Mouse (Mus musculus) MEL (cell line): ENCODE data around the gene Ctdsp2. TPM values are rescaled to one million over a fixed set of nuclear protein-coding genes. Genes with fewer than 3 reads are reported as not detected.

Source experiments
- DNase-seq: peaks from one replicate; pipeline ENCODE4 v3.0.0; 2011; ENCODE audit warnings: low read depth, low spot score
- H3K27ac ChIP-seq: 2 replicates; pipeline ENCODE4 v1.5.1; 2012; ENCODE audit warnings: low read depth, mild to moderate bottlenecking, control low read depth, low read length, moderate library complexity; ENCODE audit not compliant: control insufficient read depth
- H3K27me3 ChIP-seq, 2 experiments: fragments of 150-350 bp in 1 of 2; sonication (generic) in 1 of 2; 2 replicates each; pipeline ENCODE4 v1.6.1; 2012; ENCODE audit warnings: low read length in 2 of 2, mild to moderate bottlenecking in 2 of 2, improper control_type of control experiment in 1 of 2, moderate library complexity in 1 of 2; ENCODE audit not compliant: insufficient read depth in 2 of 2, control insufficient read depth in 1 of 2
- H3K36me3 ChIP-seq, 2 experiments: 2 replicates each; pipeline ENCODE4 v1.6.1; 2012 to 2014; ENCODE audit warnings: low read length in 2 of 2, improper control_type of control experiment in 1 of 2, inconsistent platforms in 1 of 2, mild to moderate bottlenecking in 1 of 2; ENCODE audit not compliant: insufficient read depth in 2 of 2, control insufficient read depth in 1 of 2
- H3K4me1 ChIP-seq, 2 experiments: fragments of 150-350 bp in 1 of 2; sonication (generic) in 1 of 2; 2 replicates each; pipeline ENCODE4 v1.6.1; 2012; ENCODE audit warnings: low read length in 2 of 2, improper control_type of control experiment in 1 of 2, mild to moderate bottlenecking in 1 of 2; ENCODE audit not compliant: insufficient read depth in 2 of 2, control insufficient read depth in 1 of 2
- H3K4me3 ChIP-seq, 2 experiments: fragments of 150-350 bp in 1 of 2; sonication (generic) in 1 of 2; 2 replicates each; pipeline ENCODE4 v1.5.1; 2012; ENCODE audit warnings: low read depth in 2 of 2, low read length in 2 of 2, mild to moderate bottlenecking in 2 of 2, moderate library complexity in 2 of 2, control low read depth in 1 of 2, improper control_type of control experiment in 1 of 2; ENCODE audit not compliant: control insufficient read depth in 1 of 2, insufficient read depth in 1 of 2
- H3K79me2 ChIP-seq: 2 replicates; pipeline ENCODE4 v1.6.1; 2012; ENCODE audit warnings: mild to moderate bottlenecking, low read length, moderate library complexity; ENCODE audit not compliant: control insufficient read depth, poor library complexity, insufficient read depth
- H3K9ac ChIP-seq: 2 replicates; pipeline ENCODE4 v1.6.1; 2012; ENCODE audit warnings: low read depth, mild to moderate bottlenecking, control low read depth, low read length, moderate library complexity; ENCODE audit not compliant: control insufficient read depth, poor library complexity, severe bottlenecking
- H3K9me3 ChIP-seq: fragments of 150-350 bp; sonication (generic); replicated peaks from 2 replicates; pipeline ENCODE4 v1.6.1; 2012; ENCODE audit warnings: mild to moderate bottlenecking, low read length, improper control_type of control experiment, moderate library complexity; ENCODE audit not compliant: insufficient read depth
- CHD1 ChIP-seq: IDR thresholded peaks from 2 replicates; pipeline ENCODE4 v1.6.1; 2012; ENCODE audit warnings: low read depth, mild to moderate bottlenecking, inconsistent platforms, low read length, improper control_type of control experiment
- CTCF ChIP-seq, 3 experiments: IDR thresholded peaks in 2 of 3; conservative IDR thresholded peaks in 1 of 3; 2 replicates each; pipeline ENCODE4 v1.5.1; 2011 to 2012; ENCODE audit warnings: low read length in 3 of 3, low read depth in 2 of 3, mild to moderate bottlenecking in 2 of 3, improper control_type of control experiment in 1 of 3, inconsistent platforms in 1 of 3, mixed read lengths in 1 of 3, moderate library complexity in 1 of 3; ENCODE audit not compliant: control insufficient read depth in 1 of 3, insufficient read depth in 1 of 3, poor library complexity in 1 of 3, severe bottlenecking in 1 of 3
- ELF1 ChIP-seq: IDR thresholded peaks from 2 replicates; pipeline ENCODE4 v1.6.1; 2014; ENCODE audit warnings: low read depth, mild to moderate bottlenecking, inconsistent platforms, low read length, improper control_type of control experiment, moderate library complexity
- EP300 ChIP-seq, 2 experiments: IDR thresholded peaks; 2 replicates each; pipeline ENCODE4 v1.6.1; 2011; ENCODE audit warnings: improper control_type of control experiment in 2 of 2, low read length in 2 of 2, low read depth in 1 of 2, mild to moderate bottlenecking in 1 of 2
- HCFC1 ChIP-seq: IDR thresholded peaks from 2 replicates; pipeline ENCODE4 v1.6.1; 2012; ENCODE audit warnings: low read depth, mild to moderate bottlenecking, inconsistent platforms, low read length, improper control_type of control experiment, moderate library complexity
- JUND ChIP-seq: IDR thresholded peaks from 2 replicates; pipeline ENCODE4 v1.6.1; 2011; ENCODE audit warnings: low read depth, mild to moderate bottlenecking, improper control_type of control experiment, low read length
- KAT2A ChIP-seq: conservative IDR thresholded peaks from 2 replicates; pipeline ENCODE4 v1.6.1; 2012; ENCODE audit warnings: low read depth, low read length, improper control_type of control experiment, inconsistent platforms
- MAFK ChIP-seq: IDR thresholded peaks from 2 replicates; pipeline ENCODE4 v1.6.1; 2011; ENCODE audit warnings: low read depth, mild to moderate bottlenecking, low read length, improper control_type of control experiment, borderline replicate concordance
- MAX ChIP-seq: IDR thresholded peaks from 2 replicates; pipeline ENCODE4 v1.6.1; 2011; ENCODE audit warnings: low read length, improper control_type of control experiment
- MAZ ChIP-seq: IDR thresholded peaks from 2 replicates; pipeline ENCODE4 v1.6.1; 2012; ENCODE audit warnings: low read depth, mild to moderate bottlenecking, inconsistent platforms, low read length, improper control_type of control experiment
- MEF2A ChIP-seq: IDR thresholded peaks from 2 replicates; pipeline ENCODE4 v1.6.1; 2014; ENCODE audit warnings: low read depth, mild to moderate bottlenecking, inconsistent platforms, low read length, improper control_type of control experiment; ENCODE audit not compliant: poor library complexity, insufficient replicate concordance, severe bottlenecking; ENCODE audit errors: extremely low read depth
- MYB ChIP-seq: IDR thresholded peaks from 2 replicates; pipeline ENCODE4 v1.6.1; 2011; ENCODE audit warnings: mild to moderate bottlenecking, low read depth, low read length, improper control_type of control experiment
- NELFE ChIP-seq: IDR thresholded peaks from 2 replicates; pipeline ENCODE4 v1.6.1; 2011; ENCODE audit warnings: low read depth, low read length, improper control_type of control experiment
- NRF1 ChIP-seq: IDR thresholded peaks from 2 replicates; pipeline ENCODE4 v1.6.1; 2014; ENCODE audit warnings: low read depth, mild to moderate bottlenecking, inconsistent platforms, low read length, improper control_type of control experiment, moderate library complexity; ENCODE audit not compliant: poor library complexity, insufficient read depth, severe bottlenecking
- POLR2AphosphoS2 ChIP-seq: IDR thresholded peaks from 2 replicates; pipeline ENCODE4 v1.6.1; 2011; ENCODE audit warnings: low read length, improper control_type of control experiment
- POLR2AphosphoS5 ChIP-seq: IDR thresholded peaks from 2 replicates; pipeline ENCODE4 v1.6.1; 2012; ENCODE audit warnings: low read depth, borderline replicate concordance, mild to moderate bottlenecking, inconsistent platforms, low read length, moderate library complexity, mixed read lengths
- RAD21 ChIP-seq: IDR thresholded peaks from 2 replicates; pipeline ENCODE4 v1.6.1; 2011; ENCODE audit warnings: mild to moderate bottlenecking, low read depth, low read length, improper control_type of control experiment
- RCOR1 ChIP-seq: IDR thresholded peaks from 2 replicates; pipeline ENCODE4 v1.6.1; 2012; ENCODE audit warnings: low read depth, mild to moderate bottlenecking, inconsistent platforms, low read length, improper control_type of control experiment
- SMC3 ChIP-seq: IDR thresholded peaks from 2 replicates; pipeline ENCODE4 v1.6.1; 2011; ENCODE audit warnings: low read depth, low read length, improper control_type of control experiment
- TBP ChIP-seq: IDR thresholded peaks from 2 replicates; pipeline ENCODE4 v1.8.0; 2011; ENCODE audit warnings: low read depth, low read length, improper control_type of control experiment
- UBTF ChIP-seq: IDR thresholded peaks from 2 replicates; pipeline ENCODE4 v1.6.1; 2012; ENCODE audit warnings: low read depth, mild to moderate bottlenecking, inconsistent platforms, low read length, improper control_type of control experiment, moderate library complexity, borderline replicate concordance; ENCODE audit not compliant: insufficient read depth
- USF1 ChIP-seq: IDR thresholded peaks from 2 replicates; pipeline ENCODE4 v1.6.1; 2014; ENCODE audit warnings: low read depth, mild to moderate bottlenecking, inconsistent platforms, low read length, improper control_type of control experiment, moderate library complexity
- USF2 ChIP-seq, 2 experiments: IDR thresholded peaks; 2 replicates each; pipeline ENCODE4 v1.6.1; 2011 to 2012; ENCODE audit warnings: improper control_type of control experiment in 2 of 2, low read length in 2 of 2, borderline replicate concordance in 1 of 2, inconsistent platforms in 1 of 2, low read depth in 1 of 2, mild to moderate bottlenecking in 1 of 2; ENCODE audit not compliant: insufficient read depth in 1 of 2
- ZKSCAN1 ChIP-seq: IDR thresholded peaks from 2 replicates; pipeline ENCODE4 v1.6.1; 2012; ENCODE audit warnings: low read depth, mild to moderate bottlenecking, inconsistent platforms, low read length, improper control_type of control experiment, moderate library complexity
- polyA plus RNA-seq, 2 experiments: library from polyadenylated mRNA; stranded (reverse) in 1 of 2; unstranded in 1 of 2; fragments of >175 nt in 1 of 2; fragments of >200 nt in 1 of 2; gene quantifications; 2 replicates each; pipeline versions ENCODE4 v1.2.1 to v1.2.4; 2012; ENCODE audit warnings: low replicate concordance in 2 of 2, low read depth in 1 of 2; ENCODE audit not compliant: insufficient read length in 2 of 2, insufficient read depth in 1 of 2, missing spikeins in 1 of 2
- total RNA-seq: library from RNA; depleted of rRNA; stranded (reverse); fragments of 300-350 nt; gene quantifications from 2 replicates; pipeline ENCODE4 v1.2.3, GENCODE M21; 2012

The Ctdsp2 gene
- total and polyA plus RNA-seq, 3 experiments, result 16.7 to 69.3 TPM; not detected in 1

- H3K27me3 ChIP-seq, result no peaks in the 10 kb centered on the region
- DNase-seq, result no peak
- no peaks in the 10 kb centered on the region for H3K9me3 ChIP-seq
- no peak within 1 kb of the TSS for H3K27ac ChIP-seq
- no peaks in the 10 kb centered on the region for H3K79me2 ChIP-seq
- no peak within 1 kb of the TSS for H3K4me3 ChIP-seq
- H3K36me3 ChIP-seq, result peaks cover 0 to 5% of the 10 kb centered on the region in 2 experiments; a peak in 2 of 4 replicates
- no peak for TF ChIP-seq POLR2AphosphoS5
- no peak for TF ChIP-seq RCOR1
- TF ChIP-seq ZKSCAN1, result no peak
- TF ChIP-seq POLR2AphosphoS2, result 0 out of 2 replicates have a peak, but pooled peaks have one; percentile 32
- no peak for TF ChIP-seq UBTF
- H3K4me1 ChIP-seq, result peaks cover 2 to 5% of the 10 kb centered on the region in 2 experiments
- H3K9ac ChIP-seq, result no peak within 1 kb of the TSS
Observed at GRCm38 (mm10) chr10:127047954-127048353, 69.4 kb downstream of the Ctdsp2 start, which contains the start of gene Cyp27b1. TSS of gene Cyp27b1 (plus strand) at chr10:127048250.

- TF ChIP-seq EP300 (IDR thresholded peaks at IDR 0.05; ENCODE audit: low read depth in 1 of 2, low read length in 2 of 2), result no peak
- TF ChIP-seq RAD21, result no peak
- TF ChIP-seq NELFE, result no peak
- TF ChIP-seq MAFK, result no peak
- TF ChIP-seq USF1, result no peak
- TF ChIP-seq HCFC1, result no peak
- TF ChIP-seq MAX, result no peak
- TF ChIP-seq ELF1, result no peak
- TF ChIP-seq MYB, result no peak
- no peak for TF ChIP-seq TBP
- no peak for TF ChIP-seq SMC3
- no peak for TF ChIP-seq POLR2AphosphoS2
- TF ChIP-seq USF2 (IDR thresholded peaks at IDR 0.05; ENCODE audit: borderline replicate concordance in 1 of 2, insufficient read depth in 1 of 2, low read depth in 1 of 2, low read length in 2 of 2), result no peak
- TF ChIP-seq CHD1, result no peak
- no peak for TF ChIP-seq JUND
- no peak for TF ChIP-seq NRF1
- no peak for TF ChIP-seq KAT2A
- TF ChIP-seq MEF2A, result no peak
- TF ChIP-seq MAZ, result no peak
- TF ChIP-seq CTCF (IDR thresholded peaks at IDR 0.05 in 2 of 3, conservative IDR thresholded peaks at IDR 0.05 in 1 of 3; ENCODE audit: control insufficient read depth in 1 of 3, insufficient read depth in 1 of 3, low read depth in 2 of 3, low read length in 3 of 3, poor library complexity in 1 of 3, severe bottlenecking in 1 of 3), result no peak
- DNase-seq, result no peak
- Histone ChIP-seq H3K9me3 (no peaks in the 10 kb centered on the region), H3K27me3 (no peaks in the 10 kb centered on the region), H3K4me1 (peaks cover 2 to 5% of the 10 kb centered on the region in 2 experiments), H3K9ac (no peak overlapping the region), H3K27ac (no peak overlapping the region), H3K79me2 (no peaks in the 10 kb centered on the region), H3K4me3 (no peak overlapping the region), H3K36me3 (peaks cover 0 to 5% of the 10 kb centered on the region in 2 experiments; a peak in 2 of 4 replicates)
Observed at GRCm38 (mm10) chr10:127048608-127049394, 70.3 kb downstream of the Ctdsp2 start.
